Mouse (Mus musculus) embryo, embryonic 10.5 days (tissue): ENCODE measurements around the gene Gm47289.
A peak's percentile ranks its signal among the peaks of the same experiment; 100 is the strongest.

Experiments used
- DNase-seq: peaks from one replicate; pipeline ENCODE4 v3.0.0-alpha.2; 2015; ENCODE audit warnings: low spot score

Gm47289 gene

DNA sequence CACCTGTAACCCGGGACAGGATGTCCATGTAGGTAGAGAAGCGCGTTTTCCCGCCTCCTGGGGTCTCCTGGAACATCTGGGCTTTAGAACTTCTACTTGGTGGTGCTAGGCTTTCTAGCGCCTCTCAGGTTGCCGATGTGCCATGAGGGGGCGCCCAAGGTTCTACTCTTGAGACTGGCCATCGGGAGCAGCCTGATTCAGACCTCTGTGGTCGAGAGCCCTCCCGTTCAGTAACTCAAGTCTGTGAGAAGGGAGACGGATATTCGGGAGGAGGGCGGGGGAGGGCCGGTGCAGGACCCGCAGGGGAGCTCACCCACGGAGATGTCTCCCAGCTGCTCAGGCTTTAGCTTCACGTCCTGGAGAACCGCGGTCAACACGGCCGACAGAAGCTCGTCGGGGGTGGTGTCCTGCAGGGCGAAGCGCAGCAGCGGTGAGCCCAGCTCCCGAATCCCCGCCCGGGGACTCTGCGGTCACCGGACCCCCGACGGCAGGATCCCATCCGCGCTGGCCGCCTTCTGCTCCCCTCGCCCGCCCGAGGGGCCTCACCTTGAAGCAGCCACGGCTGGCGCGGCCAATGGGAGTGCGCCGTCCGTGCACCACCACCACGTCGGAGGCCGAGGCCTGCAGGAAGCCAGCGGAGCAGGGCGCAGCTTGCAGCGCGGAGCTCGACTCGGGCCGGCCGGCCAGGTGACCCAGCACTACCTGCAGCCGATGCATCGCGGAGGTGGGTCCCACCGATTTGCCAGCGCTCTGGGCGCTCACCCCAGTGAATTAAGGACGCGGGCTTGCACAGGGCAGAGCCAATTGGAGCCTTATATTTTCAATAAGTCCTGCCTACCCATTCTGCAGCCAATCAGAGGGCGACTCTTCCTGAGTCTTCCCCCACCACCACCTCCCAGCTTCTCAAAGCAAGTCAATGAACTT, 2.4 kb upstream of the Gm47289 start, which contains the start of gene Acaa1b:
Gene Acaa1b, minus strand, starts transcription at position 816 of the 924 bp plus-strand sequence.
- DNase-seq, result peak; percentile 92

DNA sequence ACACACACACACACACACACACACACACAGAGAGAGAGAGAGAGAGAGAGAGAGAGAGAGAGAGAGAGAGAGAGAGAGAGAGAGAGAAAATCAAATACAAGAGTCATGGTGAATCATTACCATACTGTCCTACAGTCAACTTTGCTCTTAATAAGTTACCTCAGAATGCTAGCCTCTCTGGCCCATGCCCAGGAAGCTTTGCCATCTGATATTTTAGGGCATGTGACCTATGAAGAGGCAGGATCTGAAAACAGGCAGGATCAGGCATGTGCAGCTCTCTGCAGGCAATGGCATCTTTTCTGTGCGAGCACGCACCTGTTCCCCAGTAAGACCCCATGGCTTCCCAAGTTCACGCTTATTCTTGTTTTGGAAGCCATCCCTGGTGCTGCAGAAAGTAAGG, 1.7 kb downstream of the Gm47289 start:
- no peak for DNase-seq

- no peak for DNase-seq
These were observed 5.8 kb downstream of the Gm47289 start for GRCm38 (mm10) chr9:119164743-119165142.

- DNase-seq, result no peak
These were observed 6.6 kb downstream of the Gm47289 start for GRCm38 (mm10) chr9:119165548-119165947.

DNA sequence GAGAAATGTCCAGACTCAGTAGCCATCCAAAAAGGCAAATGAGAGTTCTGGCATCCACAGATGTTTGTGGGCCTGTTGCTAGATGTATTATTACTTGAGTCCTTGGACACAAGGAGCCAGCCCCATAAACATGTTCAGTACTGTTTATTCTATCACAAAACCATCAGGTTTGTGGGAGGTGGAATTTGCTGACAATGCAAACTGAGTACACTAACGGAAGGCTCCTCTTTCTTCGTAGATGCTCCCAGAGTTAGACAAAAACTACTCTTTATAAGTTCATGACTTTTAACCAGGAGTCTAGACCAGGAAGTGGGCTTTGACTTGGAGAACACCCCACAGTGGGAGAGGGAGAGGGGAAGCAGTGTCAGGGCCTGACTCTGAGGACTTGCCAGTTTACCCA, 8.6 kb downstream of the Gm47289 start:
- DNase-seq, result no peak

DNA sequence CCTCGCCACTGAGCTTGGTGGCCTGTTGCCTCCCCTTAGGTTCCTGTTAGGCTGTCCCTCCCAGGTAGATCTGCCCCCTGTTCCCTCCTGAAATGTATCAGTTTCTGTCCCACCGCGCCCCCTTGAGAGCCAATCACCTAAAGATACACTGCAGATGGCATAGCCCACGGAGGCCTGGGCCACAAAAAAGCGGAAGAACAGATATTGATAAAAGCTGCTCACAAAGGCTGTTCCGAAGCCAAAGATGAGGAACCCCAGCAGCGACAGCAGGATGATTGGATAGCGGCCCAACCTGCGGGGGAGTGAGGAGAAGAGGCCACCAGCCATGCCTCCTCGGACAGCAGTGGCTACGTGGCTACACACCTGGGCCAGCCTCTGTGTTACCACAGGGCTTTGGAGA, 20.3 kb downstream of the Gm47289 start:
- DNase-seq, result no peak

DNA sequence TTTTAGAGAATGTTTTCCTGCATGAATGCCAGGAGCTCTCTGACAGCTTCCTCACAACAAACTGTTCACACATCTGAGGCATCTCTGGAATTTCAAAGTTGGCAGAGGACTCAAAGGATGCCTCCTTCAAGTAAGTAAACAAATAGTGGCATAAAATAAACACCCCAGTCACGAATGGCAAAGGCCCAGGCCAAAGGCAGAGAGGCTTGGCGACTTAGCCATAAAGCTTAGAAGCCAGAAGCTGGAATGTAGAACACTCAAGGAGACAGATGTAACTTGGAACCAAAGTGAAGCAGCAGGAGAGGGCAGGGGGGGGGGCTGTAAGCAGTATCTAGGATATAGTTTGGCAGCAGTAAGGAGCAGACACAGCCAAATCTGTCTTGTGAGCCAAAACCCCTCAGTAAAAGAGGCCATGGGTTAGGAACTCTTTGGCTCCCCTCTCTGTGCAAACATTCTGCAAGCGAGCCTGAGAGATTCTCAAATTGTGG, 22.3 kb downstream of the Gm47289 start:
- DNase-seq, result no peak

DNA sequence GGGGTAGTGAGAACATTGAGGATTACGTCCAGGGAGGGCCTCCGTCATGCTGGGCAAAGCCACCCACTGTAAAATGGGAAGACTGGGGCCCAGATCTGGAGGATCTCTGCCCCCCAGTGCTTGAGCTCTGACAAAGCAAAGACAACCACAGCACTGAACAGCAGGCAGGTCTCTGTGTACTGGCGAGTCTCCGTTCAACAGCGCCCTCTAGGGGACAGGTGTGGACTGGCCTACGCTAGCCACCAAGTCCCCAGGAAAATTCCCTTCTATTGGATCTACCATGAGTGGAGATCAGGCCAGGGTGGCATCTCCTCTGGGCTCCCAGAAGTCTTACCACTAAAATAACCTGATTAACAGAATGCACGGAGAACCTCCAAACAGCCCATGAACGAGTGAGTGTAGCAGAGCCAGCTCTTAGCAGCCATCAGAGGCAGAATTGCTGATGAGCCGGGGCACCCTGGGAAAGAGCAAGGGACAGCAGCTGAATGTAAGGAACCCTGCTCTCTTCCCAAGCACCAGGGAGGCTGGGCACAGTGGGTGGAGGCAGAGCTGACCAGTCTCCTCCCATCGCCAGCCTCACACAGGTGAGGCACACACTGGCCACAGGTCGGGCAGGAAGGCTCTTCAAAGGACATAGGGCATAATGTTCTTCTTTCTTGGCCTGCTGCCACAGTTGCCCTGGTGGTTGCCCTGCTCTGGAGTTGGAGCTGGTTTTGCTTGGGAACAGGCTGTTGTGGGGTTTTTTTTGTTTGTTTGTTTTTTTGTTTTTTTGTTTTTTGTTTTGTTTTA, 33.4 kb downstream of the Gm47289 start:
- DNase-seq, result peak; percentile 31

DNA sequence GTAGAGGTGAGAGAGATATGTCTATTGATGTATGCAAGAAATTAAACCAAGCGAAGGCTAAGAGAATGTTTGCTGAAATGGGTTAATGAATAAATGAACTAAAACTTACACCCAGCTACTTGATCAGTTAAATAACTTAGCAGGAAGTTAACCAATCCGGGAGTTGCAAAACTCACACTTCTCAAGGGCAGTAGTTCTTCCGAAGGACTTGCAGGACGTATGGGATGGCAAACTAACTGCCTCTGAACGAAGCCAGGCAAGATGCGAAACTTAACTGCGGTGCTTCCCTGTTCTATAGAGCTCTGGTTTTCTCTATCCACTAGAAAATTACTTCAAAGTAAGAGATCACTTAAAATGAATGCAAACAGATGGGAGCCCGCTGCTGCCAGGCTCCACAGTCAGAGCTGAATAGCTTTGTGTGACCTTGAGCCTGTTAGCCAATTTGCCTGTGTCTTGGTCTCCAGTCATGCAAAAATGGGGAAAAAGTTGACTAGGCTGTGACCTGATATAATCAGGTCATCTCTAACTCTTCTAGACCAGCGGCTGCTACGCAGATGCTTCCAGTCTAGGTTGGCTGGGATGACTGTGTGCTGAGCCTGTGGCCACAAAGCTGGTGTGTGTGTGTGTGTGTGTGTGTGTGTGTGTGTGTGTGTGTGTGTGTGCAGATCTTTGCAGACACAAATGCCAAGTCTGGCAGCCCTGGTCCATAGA, 40.3 kb downstream of the Gm47289 start:
- no peak for DNase-seq

GRCm38 (mm10) chr9:119201653-119202052, 42.7 kb downstream of the Gm47289 start:
- no peak for DNase-seq

DNA sequence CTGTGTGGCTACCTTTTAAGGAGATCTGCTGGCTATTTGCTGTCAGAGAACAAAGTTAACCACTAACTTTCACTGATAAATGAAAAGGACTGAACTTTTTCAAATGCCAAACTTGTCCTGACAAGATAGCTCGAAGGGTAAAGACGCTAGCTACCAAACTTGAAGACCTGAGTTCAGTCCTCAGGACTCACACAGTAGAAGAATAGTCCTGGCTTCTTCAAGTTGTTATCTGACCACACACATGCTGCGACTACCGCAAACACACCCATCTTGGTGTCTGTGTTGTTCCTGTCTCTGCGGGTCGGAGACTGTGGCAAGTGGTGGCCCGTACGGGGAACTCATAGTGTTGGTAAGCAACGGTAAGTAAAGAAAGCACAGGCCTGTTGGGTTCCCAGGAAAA, 44.7 kb downstream of the Gm47289 start:
- DNase-seq, result no peak

DNA sequence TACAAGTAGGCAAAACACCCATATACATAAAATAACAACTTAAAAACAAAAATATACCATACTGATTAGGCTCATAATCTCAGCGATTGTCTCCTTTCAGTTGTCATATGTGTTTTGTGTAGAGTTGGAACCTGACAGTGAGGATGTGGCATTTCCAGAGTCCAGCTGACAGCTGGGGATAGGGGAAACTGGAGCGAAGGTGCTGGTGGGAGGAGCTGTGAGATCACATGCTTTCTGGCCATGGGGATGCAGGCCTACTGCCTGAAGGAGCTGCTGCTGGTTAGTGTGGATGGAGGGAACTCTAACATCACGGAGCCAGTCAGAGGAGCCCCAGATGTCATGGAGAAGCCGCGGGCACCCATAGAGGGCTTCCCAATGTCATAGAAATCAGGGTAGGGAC, 46.8 kb downstream of the Gm47289 start:
- no peak for DNase-seq

DNA sequence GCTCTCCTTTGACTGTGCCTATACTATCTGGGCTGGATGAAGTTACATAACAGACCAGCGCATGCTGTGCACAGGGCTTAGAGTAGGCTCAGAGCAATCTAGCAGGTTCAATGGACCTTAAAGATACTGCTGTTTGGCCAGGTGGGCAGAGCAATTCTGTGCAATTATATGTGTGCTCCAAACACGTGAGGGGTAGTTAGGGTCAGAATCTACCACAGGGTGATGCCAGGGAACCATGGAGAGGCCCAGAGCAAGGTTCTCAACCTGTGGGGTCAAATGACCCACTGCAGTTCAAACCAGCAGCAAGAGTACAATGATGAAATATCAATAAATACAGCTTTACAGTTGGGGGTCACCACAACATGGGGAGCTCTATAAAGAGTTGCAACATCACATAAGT, 47.7 kb downstream of the Gm47289 start:
- DNase-seq, result no peak

DNA sequence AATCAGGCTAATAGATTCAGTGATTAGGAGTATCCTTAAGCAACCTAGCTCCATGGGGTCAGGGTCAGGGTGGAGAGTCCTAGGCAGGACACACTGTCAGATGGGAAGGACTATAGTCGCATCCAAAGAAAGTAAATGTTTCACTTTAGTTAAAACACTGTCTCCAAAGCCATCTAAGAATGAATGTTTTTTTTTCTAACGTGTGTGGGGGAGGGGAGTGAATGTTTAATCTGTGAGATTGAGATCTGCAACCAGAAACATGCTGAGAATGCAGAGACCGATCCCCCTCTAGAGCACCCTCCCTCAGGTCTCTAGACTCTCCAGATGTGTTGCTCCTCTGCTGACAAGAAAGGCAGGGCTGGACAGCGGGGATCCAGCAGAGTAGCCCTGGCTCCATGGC, 48.2 kb downstream of the Gm47289 start:
- DNase-seq, result no peak

DNA sequence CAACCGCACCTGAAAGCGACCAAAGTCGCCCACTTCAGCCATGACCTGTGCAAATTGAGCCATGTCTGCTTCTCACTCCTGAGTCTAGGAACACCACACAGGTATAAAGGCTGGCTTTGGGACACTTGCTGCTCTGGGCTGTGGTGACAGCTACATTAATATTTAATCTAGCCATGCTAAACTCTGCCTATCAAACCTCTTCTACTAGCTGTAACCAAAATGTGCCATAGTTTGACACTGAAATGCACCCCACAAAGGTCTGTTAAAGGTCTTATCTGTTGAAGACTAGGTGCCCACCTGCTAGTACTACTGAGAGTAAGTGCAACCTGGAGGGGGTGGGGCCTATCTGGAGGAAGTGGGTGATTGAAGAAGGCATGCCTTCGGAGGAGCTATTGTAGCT, 50.0 kb downstream of the Gm47289 start, which contains the start of gene Slc22a13:
Gene Slc22a13, minus strand, starts transcription at position 101 of the 400 bp plus-strand sequence.
- no peak for DNase-seq
